Mouse (Mus musculus): ENCODE results near the gene Slc50a1. TPM values are rescaled to one million over a fixed set of nuclear protein-coding genes. Genes with fewer than 3 reads are reported as not detected.

The Slc50a1 gene
- polyA plus RNA-seq, 1 experiment from 2014 or later, result 48.2 TPM

DNA sequence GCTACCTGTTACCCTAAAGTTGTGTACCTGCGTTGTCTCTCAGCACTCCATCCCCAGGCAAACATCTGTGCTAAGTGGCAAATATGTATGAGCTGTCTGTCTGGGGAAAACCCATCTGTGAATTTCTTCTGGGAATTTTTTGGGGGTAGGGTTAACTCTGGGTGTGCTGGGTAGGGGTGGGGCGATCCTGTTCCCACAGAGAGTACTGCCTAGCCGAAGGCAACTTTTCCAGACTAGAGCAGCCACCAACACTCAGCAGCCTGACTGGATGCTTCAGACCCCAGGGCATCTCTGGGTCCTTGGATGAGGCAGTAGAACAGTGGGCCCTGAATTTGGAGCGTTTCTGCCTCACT lies 11.9 kb upstream of the Slc50a1 start:
- Histone ChIP-seq H3K27me3 (ENCODE audit: control insufficient read depth, insufficient read depth, low read length) (no peaks in the 10 kb centered on the region), H3K4me1 (ENCODE audit: control insufficient read depth in 2 of 2, insufficient read depth in 2 of 2, low read length in 2 of 2) (peaks cover 17 to 31% of the 10 kb centered on the region in 2 experiments), H3K27ac (replicated peaks in 1 of 2; ENCODE audit: control insufficient read depth in 1 of 2, insufficient read depth in 1 of 2, low read depth in 2 of 2, low read length in 2 of 2) (no peak overlapping the region), H3K9ac (ENCODE audit: low read length) (no peak overlapping the region), H3K9me3 (ENCODE audit: control insufficient read depth, low read length) (no peaks in the 10 kb centered on the region), H3K36me3 (ENCODE audit: control insufficient read depth, insufficient read depth, low read length) (no peaks in the 10 kb centered on the region), H3K4me2 (ENCODE audit: low read length) (no peak overlapping the region), H3K4me3 (ENCODE audit: control insufficient read depth in 1 of 2, insufficient read depth in 1 of 2, low read depth in 1 of 2, low read length in 2 of 2) (no peak overlapping the region)
- ATAC-seq (ENCODE audit: insufficient number of reproducible peaks, insufficient read depth, low FRiP score, low read depth), result no peak
- 26% methylated on average over 4 of the region's 4 CpGs for WGBS

DNA sequence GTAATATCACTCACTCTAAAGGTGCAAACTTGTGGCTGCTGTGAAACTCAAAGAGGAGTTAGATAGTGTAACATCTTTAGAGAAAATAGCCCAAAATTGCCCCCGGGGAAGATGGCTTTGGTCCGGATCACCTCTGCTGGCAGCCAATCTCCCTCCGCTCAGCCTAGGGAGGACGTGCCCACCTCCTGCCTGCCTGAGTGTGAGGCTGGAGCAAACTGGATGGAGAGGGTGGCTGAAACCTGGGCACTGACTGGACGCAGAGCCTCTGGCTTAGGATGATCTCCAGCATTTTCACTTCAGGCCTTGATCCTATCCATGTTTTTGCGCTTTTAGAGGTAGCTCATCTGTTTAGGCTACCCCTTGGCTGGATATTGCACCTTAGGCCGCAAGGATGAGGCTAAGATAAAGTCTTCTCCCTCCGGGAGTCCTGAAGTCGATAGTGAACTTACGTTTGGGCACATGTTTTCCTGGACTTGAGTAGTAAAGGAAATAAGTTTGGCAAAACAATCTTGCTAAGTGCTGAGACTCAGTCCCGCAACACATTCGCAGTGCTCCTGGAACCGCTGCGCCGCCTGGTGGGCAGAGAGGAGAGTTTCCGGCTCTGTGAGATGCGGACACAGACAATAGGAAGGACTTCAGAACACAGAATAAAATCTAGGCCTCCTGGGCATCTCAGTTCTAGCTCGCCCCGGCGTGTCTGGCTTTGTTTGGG lies 11.4 kb upstream of the Slc50a1 start:
- peaks cover 22 to 36% of the 10 kb centered on the region in 2 experiments for H3K4me1 ChIP-seq (ENCODE audit: control insufficient read depth in 2 of 2, insufficient read depth in 2 of 2, low read length in 2 of 2)

DNA sequence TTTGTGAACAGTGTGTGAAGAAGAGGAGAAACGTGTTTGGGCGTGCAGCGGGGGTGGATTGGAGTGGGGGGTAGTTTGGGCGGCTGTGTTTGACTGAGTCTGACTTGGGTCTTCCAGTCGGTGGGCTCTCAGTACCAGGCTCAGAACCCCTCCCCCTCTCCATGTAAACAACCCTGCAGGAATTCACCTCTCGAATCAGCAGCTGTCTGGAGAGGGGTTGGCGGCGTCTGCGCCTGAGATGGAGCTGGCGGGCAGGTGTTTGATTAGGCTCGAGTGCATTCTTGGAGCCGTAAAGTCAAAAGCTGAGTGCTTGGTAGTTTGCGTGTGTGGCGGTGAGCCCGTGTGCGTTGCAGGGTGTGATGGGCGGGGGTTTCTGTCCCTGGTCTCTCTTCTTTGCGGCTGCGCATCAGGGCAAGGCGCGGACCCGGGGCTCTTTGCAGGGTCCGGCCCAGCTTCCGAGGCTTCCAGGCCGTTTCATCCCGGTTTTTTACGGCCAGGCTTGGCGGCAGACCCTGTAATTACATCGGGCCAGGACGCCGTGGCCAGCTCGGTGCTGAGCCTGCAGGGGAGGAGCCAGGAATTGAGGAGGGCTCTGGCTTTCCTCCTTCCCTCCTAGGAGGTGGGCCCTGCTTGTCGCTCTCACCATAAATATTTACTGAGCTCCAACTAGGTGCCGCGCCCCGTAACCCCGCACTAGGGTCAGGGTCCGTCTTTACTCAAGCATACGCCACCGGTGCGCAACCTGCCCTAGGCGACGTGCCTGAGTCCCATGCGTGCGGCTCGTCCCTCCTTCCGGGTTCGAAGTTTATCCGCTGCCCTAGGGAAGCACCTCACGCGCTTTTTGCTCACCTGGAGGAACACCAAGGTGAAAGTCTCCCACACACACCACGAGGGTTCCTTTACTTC lies 10.5 kb upstream of the Slc50a1 start, which contains the start of gene Efna1:
TSS of gene Efna1 (minus strand) at position 537 of the 906 bp plus-strand sequence.
- peaks cover 24 to 39% of the 10 kb centered on the region in 2 experiments for H3K4me1 ChIP-seq (ENCODE audit: control insufficient read depth in 2 of 2, insufficient read depth in 2 of 2, low read length in 2 of 2)
- H3K4me2 ChIP-seq (ENCODE audit: low read length), result peak within 1 kb of the TSS; percentile 97
- H3K27me3 ChIP-seq (ENCODE audit: control insufficient read depth, insufficient read depth, low read length), result no peaks in the 10 kb centered on the region
- peaks cover 5% of the 10 kb centered on the region for H3K36me3 ChIP-seq (ENCODE audit: control insufficient read depth, insufficient read depth, low read length)
- H3K9me3 ChIP-seq (ENCODE audit: control insufficient read depth, low read length), result no peaks in the 10 kb centered on the region
- H3K9ac ChIP-seq (ENCODE audit: low read length), result peak within 1 kb of the TSS; percentile 86
- peak within 1 kb of the TSS; percentile 63 to 65 for H3K4me3 ChIP-seq (ENCODE audit: control insufficient read depth in 1 of 2, insufficient read depth in 1 of 2, low read depth in 1 of 2, low read length in 2 of 2)
- peak within 1 kb of the TSS in 1 of 2 experiments; percentile 87; a peak in 2 of 4 replicates for H3K27ac ChIP-seq (replicated peaks in 1 of 2; ENCODE audit: control insufficient read depth in 1 of 2, insufficient read depth in 1 of 2, low read depth in 2 of 2, low read length in 2 of 2)
- under 1% methylated on average over 52 of the region's 52 CpGs for WGBS
- 0 out of 2 replicates have a peak, but pooled peaks have one; percentile 8 for ATAC-seq (ENCODE audit: insufficient number of reproducible peaks, insufficient read depth, low FRiP score, low read depth)

More for the DNA sequence above, 11.4 kb upstream of the Slc50a1 start:
- H3K9me3 ChIP-seq (ENCODE audit: control insufficient read depth, low read length), result no peaks in the 10 kb centered on the region
- 0 out of 4 replicates have a peak overlapping the region, but pooled peaks of 1 of the 2 experiments have one; percentile 61 for H3K27ac ChIP-seq (replicated peaks in 1 of 2; ENCODE audit: control insufficient read depth in 1 of 2, insufficient read depth in 1 of 2, low read depth in 2 of 2, low read length in 2 of 2)
- no peak for ATAC-seq (ENCODE audit: insufficient number of reproducible peaks, insufficient read depth, low FRiP score, low read depth)
- no peaks in the 10 kb centered on the region for H3K27me3 ChIP-seq (ENCODE audit: control insufficient read depth, insufficient read depth, low read length)
- H3K36me3 ChIP-seq (ENCODE audit: control insufficient read depth, insufficient read depth, low read length), result no peaks in the 10 kb centered on the region
- 13% methylated on average over 20 of the region's 20 CpGs for WGBS
- peak overlapping the region; percentile 97 for H3K4me2 ChIP-seq (ENCODE audit: low read length)
- peak overlapping the region; percentile 63 to 65; a peak in 3 of 4 replicates for H3K4me3 ChIP-seq (ENCODE audit: control insufficient read depth in 1 of 2, insufficient read depth in 1 of 2, low read depth in 1 of 2, low read length in 2 of 2)
- peak overlapping the region; percentile 86 for H3K9ac ChIP-seq (ENCODE audit: low read length)

DNA sequence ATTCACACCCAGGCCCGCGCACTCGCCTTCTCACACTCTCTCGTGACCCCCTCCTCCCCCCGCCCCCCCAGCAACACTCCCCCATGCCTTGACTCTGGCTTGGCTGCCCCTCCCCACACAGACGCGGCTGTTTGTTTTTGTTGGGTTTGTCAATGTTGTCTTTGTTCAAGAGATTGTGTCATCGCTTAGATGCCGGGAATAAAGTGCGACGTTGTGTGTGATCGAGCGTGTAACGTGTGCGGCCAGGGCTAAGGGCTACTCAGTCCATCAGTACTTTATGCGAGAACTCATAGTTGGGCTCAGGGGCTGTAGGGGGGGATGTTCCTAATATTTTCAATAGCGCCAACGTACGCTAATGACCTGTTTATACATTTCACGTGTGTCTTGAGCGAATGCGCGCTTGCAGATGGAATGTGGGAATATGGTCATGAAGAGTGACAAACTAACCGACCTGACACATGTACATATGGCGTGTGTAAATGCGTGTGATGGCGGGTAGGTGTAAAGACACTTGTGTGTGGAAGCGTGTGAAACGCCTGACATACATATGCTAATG lies 9.8 kb upstream of the Slc50a1 start:
- peaks cover 12% of the 10 kb centered on the region for H3K36me3 ChIP-seq (ENCODE audit: control insufficient read depth, insufficient read depth, low read length)
- H3K9ac ChIP-seq (ENCODE audit: low read length), result peak overlapping the region; percentile 86
- peaks cover 24 to 39% of the 10 kb centered on the region in 2 experiments for H3K4me1 ChIP-seq (ENCODE audit: control insufficient read depth in 2 of 2, insufficient read depth in 2 of 2, low read length in 2 of 2)
- ATAC-seq (ENCODE audit: insufficient number of reproducible peaks, insufficient read depth, low FRiP score, low read depth), result 0 out of 2 replicates have a peak, but pooled peaks have one; percentile 3
- H3K4me2 ChIP-seq (ENCODE audit: low read length), result peak overlapping the region; percentile 97
- under 1% methylated on average over 29 of the region's 29 CpGs for WGBS
- H3K27ac ChIP-seq (replicated peaks in 1 of 2; ENCODE audit: control insufficient read depth in 1 of 2, insufficient read depth in 1 of 2, low read depth in 2 of 2, low read length in 2 of 2), result peak overlapping the region; percentile 74 to 87
- H3K4me3 ChIP-seq (ENCODE audit: control insufficient read depth in 1 of 2, insufficient read depth in 1 of 2, low read depth in 1 of 2, low read length in 2 of 2), result peak overlapping the region; percentile 63 to 65
- H3K27me3 ChIP-seq (ENCODE audit: control insufficient read depth, insufficient read depth, low read length), result no peaks in the 10 kb centered on the region
- H3K9me3 ChIP-seq (ENCODE audit: control insufficient read depth, low read length), result no peaks in the 10 kb centered on the region

DNA sequence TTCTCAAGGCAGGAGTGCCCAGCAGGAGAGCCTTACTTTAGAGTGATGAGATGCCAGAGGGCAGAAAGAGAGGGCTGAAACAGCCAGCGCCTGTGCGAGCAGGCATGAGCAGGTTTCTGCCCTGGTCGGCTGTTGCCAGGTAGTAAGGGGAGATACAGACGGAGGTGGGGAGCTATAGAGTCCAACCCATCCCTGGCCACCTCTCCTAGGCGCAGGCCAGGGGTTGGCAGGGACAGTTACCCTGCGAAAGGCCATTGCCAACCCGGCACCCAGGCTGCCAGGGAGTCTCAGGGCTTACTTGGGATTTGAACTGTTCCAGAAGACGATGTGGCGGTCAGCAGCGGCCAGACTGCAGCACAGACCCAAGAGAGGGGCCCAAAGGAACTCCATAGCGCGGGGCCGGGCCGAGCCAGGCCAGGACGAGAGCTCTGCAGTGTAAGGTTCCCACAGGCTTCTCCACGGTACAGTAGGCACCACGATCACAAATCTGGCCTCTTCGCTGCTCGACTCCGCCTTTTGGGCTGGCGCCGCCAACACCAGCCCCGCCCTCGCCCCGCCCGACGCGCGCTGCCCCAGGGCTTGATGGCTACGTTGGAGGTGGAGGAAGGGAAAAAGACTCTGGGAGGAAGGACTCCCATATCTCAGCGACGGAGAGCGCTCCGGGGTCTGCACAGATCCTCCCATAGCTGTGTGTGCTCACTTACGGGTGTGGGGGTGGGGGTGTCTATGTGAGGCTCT lies 9.0 kb upstream of the Slc50a1 start:
- under 1% methylated on average over 35 of the region's 35 CpGs for WGBS
- peak overlapping the region; percentile 75 to 87 for H3K27ac ChIP-seq (replicated peaks in 1 of 2; ENCODE audit: control insufficient read depth in 1 of 2, insufficient read depth in 1 of 2, low read depth in 2 of 2, low read length in 2 of 2)
- peak overlapping the region; percentile 86 for H3K9ac ChIP-seq (ENCODE audit: low read length)
- H3K36me3 ChIP-seq (ENCODE audit: control insufficient read depth, insufficient read depth, low read length), result peaks cover 17% of the 10 kb centered on the region
- H3K4me2 ChIP-seq (ENCODE audit: low read length), result peak overlapping the region; percentile 97
- H3K4me1 ChIP-seq (ENCODE audit: control insufficient read depth in 2 of 2, insufficient read depth in 2 of 2, low read length in 2 of 2), result peaks cover 24 to 39% of the 10 kb centered on the region in 2 experiments
- H3K4me3 ChIP-seq (ENCODE audit: control insufficient read depth in 1 of 2, insufficient read depth in 1 of 2, low read depth in 1 of 2, low read length in 2 of 2), result peak overlapping the region; percentile 63 to 65
- no peaks in the 10 kb centered on the region for H3K27me3 ChIP-seq (ENCODE audit: control insufficient read depth, insufficient read depth, low read length)
- ATAC-seq (ENCODE audit: insufficient number of reproducible peaks, insufficient read depth, low FRiP score, low read depth), result peak; percentile 74
- H3K9me3 ChIP-seq (ENCODE audit: control insufficient read depth, low read length), result no peaks in the 10 kb centered on the region

DNA sequence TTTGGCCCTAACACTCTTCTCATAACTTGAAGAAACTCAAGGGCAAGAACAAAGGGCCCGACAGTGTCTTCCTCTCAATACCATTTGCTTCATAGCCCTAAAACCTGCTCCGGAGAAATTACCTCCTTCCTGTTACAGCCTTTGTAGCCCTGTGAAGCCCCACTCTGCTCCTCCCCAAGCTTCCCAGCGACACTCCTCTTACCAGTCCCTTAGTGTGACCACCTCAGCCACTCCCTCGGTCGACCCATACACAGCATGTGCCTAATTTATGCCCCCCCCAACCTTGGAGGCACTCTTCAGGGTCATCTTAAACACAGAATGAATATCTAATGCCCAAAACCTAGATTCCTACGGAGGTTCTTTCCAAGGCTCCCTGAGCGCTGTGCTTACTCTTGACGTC lies 8.3 kb upstream of the Slc50a1 start:
- 15% methylated on average over 8 of the region's 8 CpGs for WGBS
- H3K27me3 ChIP-seq (ENCODE audit: control insufficient read depth, insufficient read depth, low read length), result no peaks in the 10 kb centered on the region
- peak overlapping the region; percentile 97 for H3K4me2 ChIP-seq (ENCODE audit: low read length)
- H3K4me1 ChIP-seq (ENCODE audit: control insufficient read depth in 2 of 2, insufficient read depth in 2 of 2, low read length in 2 of 2), result peaks cover 24 to 39% of the 10 kb centered on the region in 2 experiments
- no peak for ATAC-seq (ENCODE audit: insufficient number of reproducible peaks, insufficient read depth, low FRiP score, low read depth)
- no peaks in the 10 kb centered on the region for H3K9me3 ChIP-seq (ENCODE audit: control insufficient read depth, low read length)
- H3K27ac ChIP-seq (replicated peaks in 1 of 2; ENCODE audit: control insufficient read depth in 1 of 2, insufficient read depth in 1 of 2, low read depth in 2 of 2, low read length in 2 of 2), result peak overlapping the region; percentile 75 to 87
- peak overlapping the region; percentile 86 for H3K9ac ChIP-seq (ENCODE audit: low read length)
- H3K36me3 ChIP-seq (ENCODE audit: control insufficient read depth, insufficient read depth, low read length), result peaks cover 17% of the 10 kb centered on the region
- H3K4me3 ChIP-seq (ENCODE audit: control insufficient read depth in 1 of 2, insufficient read depth in 1 of 2, low read depth in 1 of 2, low read length in 2 of 2), result peak overlapping the region; percentile 63 to 65
